Mouse (Mus musculus) liver, embryonic 14.5 days (tissue): ENCODE measurements around the gene Gm49711.

Source experiments
- CTCF ChIP-seq: IDR thresholded peaks from 2 replicates; pipeline ENCODE4 v1.5.1; 2016; ENCODE audit warnings: antibody characterized with exemption, low read depth, control low read depth
- EP300 ChIP-seq: IDR thresholded peaks from 2 replicates; pipeline ENCODE4 v1.6.1; 2016; ENCODE audit warnings: antibody characterized with exemption, low read depth

DNA sequence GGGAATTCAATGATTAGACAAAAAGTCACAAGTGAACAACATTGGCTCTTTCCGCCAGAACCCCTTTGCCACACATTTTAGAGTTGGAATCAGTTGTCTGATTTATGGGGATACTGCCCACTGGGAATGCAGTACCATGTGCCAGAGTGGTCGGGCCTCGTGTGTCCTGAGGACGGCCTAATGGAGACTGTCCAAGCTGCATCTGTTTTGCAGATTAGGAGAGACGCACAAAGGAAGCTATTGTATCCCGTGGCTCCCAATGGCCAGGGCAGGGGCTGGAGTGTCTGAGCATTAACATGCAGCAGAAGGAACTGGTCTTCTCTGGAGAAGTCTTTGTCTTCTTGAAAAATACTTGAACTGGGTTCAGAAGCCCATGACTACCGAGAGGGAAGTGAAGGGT, 142.5 kb downstream of the Gm49711 start:
- TF ChIP-seq EP300: no peak
- no peak for TF ChIP-seq CTCF
